Mouse (Mus musculus) G1E (cell line): ENCODE results near the gene Emc10. TPM values are rescaled to one million over a fixed set of nuclear protein-coding genes. Genes with fewer than 3 reads are reported as not detected.

ENCODE experiments used
- ATAC-seq: 2 replicates; pipeline ENCODE4 v1.8.0; 2016; ENCODE audit warnings: mild to moderate bottlenecking; ENCODE audit not compliant: insufficient number of reproducible peaks, poor library complexity, low FRiP score, severe bottlenecking; ENCODE audit errors: extremely low read depth
- DNase-seq: peaks from one replicate; pipeline ENCODE4 v3.0.0; 2012; ENCODE audit warnings: low spot score
- H3K27me3 ChIP-seq: 2 replicates; pipeline ENCODE4 v1.6.1; 2012; ENCODE audit warnings: mild to moderate bottlenecking, low read length, inconsistent platforms; ENCODE audit not compliant: insufficient read depth
- H3K36me3 ChIP-seq: replicated peaks from 2 replicates; pipeline ENCODE3; 2012; ENCODE audit warnings: mild to moderate bottlenecking, inconsistent platforms
- H3K4me1 ChIP-seq: 2 replicates; pipeline ENCODE4 v1.6.1; 2012; ENCODE audit warnings: low read depth, low read length, inconsistent platforms, mixed read lengths; ENCODE audit not compliant: insufficient read depth
- H3K4me3 ChIP-seq: 2 replicates; pipeline ENCODE4 v1.5.1; 2012; ENCODE audit warnings: low read depth, mild to moderate bottlenecking, inconsistent platforms, low read length, moderate library complexity, mixed read lengths
- H3K9me3 ChIP-seq: replicated peaks from 2 replicates; pipeline ENCODE4 v1.6.1; 2012; ENCODE audit warnings: inconsistent platforms
- CTCF ChIP-seq: IDR thresholded peaks from 2 replicates; pipeline ENCODE4 v1.5.1; 2012; ENCODE audit warnings: low read depth, low read length, inconsistent platforms, mixed read lengths
- GATA1 ChIP-seq: IDR thresholded peaks from 2 replicates; pipeline ENCODE4 v1.6.1; 2012; ENCODE audit warnings: borderline replicate concordance, low read length, inconsistent platforms, mixed read lengths
- GATA2 ChIP-seq: IDR thresholded peaks from 2 replicates; pipeline ENCODE4 v1.6.1; 2012; ENCODE audit warnings: low read depth, low read length, inconsistent platforms, borderline replicate concordance
- POLR2AphosphoS5 ChIP-seq: IDR thresholded peaks from 2 replicates; pipeline ENCODE4 v1.6.1; 2012; ENCODE audit warnings: low read depth, low read length, inconsistent platforms; ENCODE audit not compliant: insufficient replicate concordance
- TAL1 ChIP-seq: conservative IDR thresholded peaks from 2 replicates; pipeline ENCODE4 v1.6.1; 2012; ENCODE audit warnings: low read depth, low read length, inconsistent platforms, mixed read lengths
- polyA plus RNA-seq: library from polyadenylated mRNA; stranded (reverse); fragments of >175 nt; gene quantifications from 2 replicates; pipeline ENCODE4 v1.2.3, GENCODE M21; 2012
- total RNA-seq, 2 experiments: library from RNA; stranded (forward) in 1 of 2; stranded (reverse) in 1 of 2; fragments of 200-1000 nt in 1 of 2; fragments of >200 nt in 1 of 2; fragmentation: Nextera tagmentation in 1 of 2; gene quantifications; 2 replicates each; pipeline ENCODE4 v1.2.3; 2014 to 2017

Gene Emc10
- total RNA-seq (2014; fragmentation: Nextera tagmentation) (33.3 and 33.7 TPM in 2 replicates), total RNA-seq (2017) (18.5 and 19.0 TPM in 2 replicates), polyA plus RNA-seq (147 and 166 TPM in 2 replicates)

DNA sequence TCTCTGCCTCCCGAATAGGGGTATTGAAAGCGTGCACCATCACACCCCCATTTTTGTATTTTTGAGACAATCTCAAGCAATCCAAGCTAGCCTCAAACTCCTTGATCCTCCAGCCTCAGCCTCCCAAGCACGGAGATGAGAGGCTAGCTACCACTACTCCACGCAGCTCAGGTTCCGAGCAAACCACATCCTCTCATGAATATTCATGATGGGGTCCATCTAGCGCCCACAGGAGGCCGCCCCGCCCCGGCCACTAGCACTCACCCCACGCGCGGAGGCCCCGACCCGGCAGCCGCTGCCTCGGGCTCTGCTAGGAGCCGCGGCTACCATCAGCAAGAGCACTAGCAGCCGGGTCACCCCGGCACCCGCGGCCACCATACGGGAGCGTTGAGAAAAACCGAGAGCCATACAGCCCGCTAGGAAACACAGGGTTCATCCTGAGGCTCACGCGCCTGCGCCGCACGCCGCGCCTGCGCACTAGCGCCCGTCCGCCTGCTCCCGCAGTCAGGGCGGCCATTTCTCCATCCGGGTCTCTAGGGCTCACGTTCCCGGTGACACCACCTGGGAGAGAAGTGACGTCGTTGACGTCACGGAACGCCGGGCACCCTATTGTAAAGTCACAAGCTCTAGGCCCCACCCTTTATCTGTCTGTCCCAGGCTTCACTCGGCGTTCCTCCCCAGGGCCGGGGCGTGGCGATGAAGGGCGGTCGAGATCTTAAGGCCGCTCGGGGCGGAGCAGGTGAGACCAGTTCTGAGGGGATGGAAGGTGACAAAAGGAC is at the start of gene Emc10, which contains the start of gene Fam71e1:
Gene Emc10 (minus strand): TSS at position 538 of the 779 bp plus-strand sequence.
Gene Fam71e1 (plus strand): TSS at position 590 of the 779 bp plus-strand sequence.
- peaks cover 32% of the 10 kb centered on the region for H3K4me1 ChIP-seq
- TF ChIP-seq GATA2 (no peak), CTCF (no peak), GATA1 (no peak), TAL1 (no peak), POLR2AphosphoS5 (no peak)

DNA sequence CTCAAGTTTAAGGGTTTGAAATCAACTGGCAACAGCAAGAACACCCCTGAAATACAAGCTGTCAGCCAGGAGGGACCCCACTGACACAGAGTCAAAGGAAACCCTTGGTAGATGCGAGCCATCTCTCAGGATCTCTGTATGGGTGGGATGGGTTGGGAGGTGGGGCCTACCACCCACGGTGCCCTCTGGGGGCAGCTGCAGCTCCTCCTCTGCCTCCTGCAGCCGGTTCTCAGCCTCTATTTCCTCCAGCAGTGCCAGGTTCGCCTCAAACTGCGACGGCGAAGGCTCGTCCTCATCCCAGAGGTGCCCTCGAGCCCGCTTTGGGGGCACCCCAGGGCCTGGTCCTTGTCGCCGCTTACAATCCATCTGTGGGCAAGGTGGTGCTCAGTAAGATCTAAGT is 46.7 kb upstream of the Emc10 start:
- DNase-seq (no peak), ATAC-seq (no peak)
- Histone ChIP-seq H3K4me3 (no peak overlapping the region), H3K9me3 (no peaks in the 10 kb centered on the region), H3K27me3 (no peaks in the 10 kb centered on the region; the same call in 1 of the 2 replicates), H3K4me1 (peaks cover 28% of the 10 kb centered on the region), H3K36me3 (peaks cover 94% of the 10 kb centered on the region)
- TF ChIP-seq GATA1 (no peak), CTCF (no peak), POLR2AphosphoS5 (no peak), TAL1 (no peak), GATA2 (no peak)

More for the DNA sequence above, at the start of gene Emc10, which contains the start of gene Fam71e1:
- peak; percentile 97 for ATAC-seq
- H3K36me3 ChIP-seq = peaks cover 45% of the 10 kb centered on the region
- DNase-seq = peak; percentile 100
- no peaks in the 10 kb centered on the region for H3K27me3 ChIP-seq
- H3K9me3 ChIP-seq = no peaks in the 10 kb centered on the region
- peak within 1 kb of the TSS; percentile 85 for H3K4me3 ChIP-seq

DNA sequence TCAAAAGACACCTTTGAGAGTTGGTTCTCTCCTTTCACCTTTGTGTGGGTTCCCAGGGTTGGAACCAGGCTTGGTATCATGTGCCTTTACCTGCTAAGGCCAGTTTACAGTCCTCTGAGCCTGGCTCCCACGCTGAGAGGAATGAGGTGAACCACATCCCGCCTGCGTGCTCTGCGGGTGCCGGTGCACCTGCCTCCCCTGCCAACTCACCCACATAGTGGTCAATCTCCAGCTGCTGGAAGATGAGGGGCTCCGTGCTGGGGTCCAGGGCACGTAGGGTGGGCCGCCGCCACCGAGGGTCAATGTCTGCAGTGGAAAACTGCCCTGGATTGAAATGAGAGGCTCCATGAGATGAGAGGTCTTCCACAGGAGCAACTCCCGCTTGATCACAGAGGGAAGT is 46.2 kb upstream of the Emc10 start:
- Histone ChIP-seq H3K4me3 (no peak overlapping the region), H3K27me3 (no peaks in the 10 kb centered on the region; the same call in 1 of the 2 replicates), H3K36me3 (peaks cover 97% of the 10 kb centered on the region), H3K4me1 (peaks cover 24% of the 10 kb centered on the region), H3K9me3 (no peaks in the 10 kb centered on the region)
- TF ChIP-seq POLR2AphosphoS5 (no peak), GATA1 (no peak), TAL1 (no peak), GATA2 (no peak), CTCF (no peak)
- ATAC-seq (no peak), DNase-seq (no peak)

DNA sequence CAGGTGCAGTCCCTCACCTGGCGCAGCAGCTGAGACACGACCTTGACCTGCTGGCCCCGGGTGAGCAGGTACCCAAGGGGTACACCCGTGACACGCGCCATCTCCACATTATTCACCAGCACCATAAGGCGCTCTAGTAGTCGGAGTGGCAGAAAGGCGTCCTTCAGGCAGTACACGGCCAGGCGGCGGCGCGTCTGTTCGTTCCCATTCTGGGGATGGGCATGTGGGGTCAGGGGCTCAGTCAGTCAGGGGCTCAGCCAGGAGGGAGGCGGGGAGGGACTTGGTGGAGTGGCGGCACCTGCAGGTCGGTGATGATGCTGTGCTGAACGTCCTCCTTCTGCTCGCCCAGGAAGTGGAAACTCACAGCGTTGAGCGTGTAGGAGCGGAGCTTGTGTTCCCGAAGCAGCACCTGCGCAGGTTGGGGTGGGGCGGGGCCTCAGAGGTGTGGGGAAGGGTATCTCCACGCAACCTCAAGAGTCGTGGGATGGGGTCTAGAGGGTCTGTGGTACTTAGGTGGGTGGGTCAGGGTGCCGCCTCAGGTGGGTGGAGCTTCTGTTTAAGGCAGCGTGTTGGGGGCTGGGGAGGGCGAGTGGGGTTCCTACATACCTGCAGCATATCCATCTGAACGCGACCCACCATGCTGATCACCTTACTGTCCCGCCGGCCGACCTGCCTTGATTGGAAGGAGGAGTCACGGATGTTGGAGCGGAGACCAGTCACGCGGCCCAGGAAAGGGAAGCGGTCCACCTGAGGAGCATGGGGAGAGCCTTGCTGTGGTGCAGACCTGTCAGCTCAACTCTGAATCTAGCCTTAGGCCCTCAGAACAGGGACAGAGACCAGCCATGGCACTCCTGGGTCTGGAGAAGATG is 42.7 kb upstream of the Emc10 start:
- Histone ChIP-seq H3K4me1 (peaks cover 33% of the 10 kb centered on the region), H3K4me3 (0 out of 2 replicates have a peak overlapping the region, but pooled peaks have one; percentile 17)
- TF ChIP-seq GATA1 (no peak), GATA2 (no peak), TAL1 (no peak), CTCF (no peak), POLR2AphosphoS5 (no peak)

GRCm38 (mm10) chr7:44537496-44537895 is 41.2 kb upstream of the Emc10 start:
- no peaks in the 10 kb centered on the region; the same call in 1 of the 2 replicates for H3K27me3 ChIP-seq
- ATAC-seq = no peak
- no peak overlapping the region for H3K4me3 ChIP-seq
- peaks cover 100% of the 10 kb centered on the region for H3K36me3 ChIP-seq
- TF ChIP-seq TAL1 (no peak), POLR2AphosphoS5 (no peak), GATA2 (no peak), GATA1 (no peak)
- H3K4me1 ChIP-seq = peaks cover 42% of the 10 kb centered on the region
- no peaks in the 10 kb centered on the region for H3K9me3 ChIP-seq
- no peak for DNase-seq

More for the DNA sequence above, 42.7 kb upstream of the Emc10 start:
- peaks cover 100% of the 10 kb centered on the region for H3K36me3 ChIP-seq
- no peak for DNase-seq
- no peak for ATAC-seq
- H3K9me3 ChIP-seq = no peaks in the 10 kb centered on the region
- H3K27me3 ChIP-seq = no peaks in the 10 kb centered on the region; the same call in 1 of the 2 replicates

DNA sequence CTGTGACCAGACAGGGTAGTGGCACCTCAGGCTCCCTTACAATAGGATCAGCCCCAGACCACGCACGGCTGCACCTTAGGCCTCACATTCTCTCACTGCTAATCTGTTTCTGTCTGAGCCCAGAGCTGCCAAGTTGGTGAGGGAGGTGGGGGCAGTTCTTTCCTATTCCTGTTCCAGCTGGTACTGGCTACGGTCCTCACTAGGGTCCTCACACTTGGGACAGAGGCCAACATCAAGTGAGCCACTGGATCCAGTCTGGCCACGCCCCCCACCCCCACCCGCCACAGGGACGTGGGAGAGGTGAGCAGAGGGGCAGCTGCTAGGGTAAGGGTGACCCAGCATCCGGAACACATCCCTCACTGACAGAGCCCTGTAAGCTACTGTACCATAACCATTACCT is 40.7 kb upstream of the Emc10 start:
- DNase-seq = no peak
- H3K4me1 ChIP-seq = peaks cover 47% of the 10 kb centered on the region
- H3K4me3 ChIP-seq = no peak overlapping the region
- TF ChIP-seq CTCF (no peak), POLR2AphosphoS5 (no peak), GATA2 (no peak), TAL1 (no peak), GATA1 (no peak)
- peaks cover 100% of the 10 kb centered on the region for H3K36me3 ChIP-seq
- H3K9me3 ChIP-seq = no peaks in the 10 kb centered on the region
- H3K27me3 ChIP-seq = no peaks in the 10 kb centered on the region; the same call in 1 of the 2 replicates
- ATAC-seq = no peak
